Mouse (Mus musculus) kidney, postnatal 14 days (tissue): ENCODE measurements around the gene B3gnt8.
A peak's percentile ranks its signal among the peaks of the same experiment; 100 is the strongest.

Experiments used
- DNase-seq: peaks from one replicate; pipeline ENCODE4 v3.0.0; 2022; ENCODE audit warnings: mixed read lengths

The B3gnt8 gene

GRCm38 (mm10) chr7:25620101-25620500 lies 6.4 kb upstream of the B3gnt8 start:
- no peak for DNase-seq

DNA sequence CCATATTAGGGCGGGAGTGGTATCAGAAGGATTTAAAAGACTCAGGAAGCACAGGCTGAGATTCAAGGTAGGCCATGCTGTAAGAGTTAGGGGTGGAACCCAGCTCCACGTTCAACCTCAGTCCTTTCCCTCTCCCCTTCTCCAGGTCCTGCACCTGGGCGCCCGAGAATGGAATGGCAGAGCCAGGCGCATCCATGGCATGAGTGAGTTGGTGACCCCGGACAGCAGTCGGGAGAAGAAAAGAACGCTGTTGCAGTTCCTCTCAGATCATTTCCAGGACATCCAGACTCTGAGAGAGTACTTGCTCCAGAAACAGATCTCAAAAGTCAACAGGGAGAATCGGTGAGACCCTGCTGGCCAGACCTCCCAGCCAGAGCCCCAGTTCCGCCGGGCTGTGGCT lies 5.7 kb upstream of the B3gnt8 start:
- no peak for DNase-seq

- DNase-seq, result no peak
These were observed 2.5 kb upstream of the B3gnt8 start for GRCm38 (mm10) chr7:25623857-25624370.

- DNase-seq, result no peak
These were observed 1.6 kb upstream of the B3gnt8 start for GRCm38 (mm10) chr7:25624851-25625250.

- DNase-seq, result no peak
These were observed 732 bp upstream of the B3gnt8 start for GRCm38 (mm10) chr7:25625594-25626250.

- peak; percentile 87 for DNase-seq
These were observed 1.2 kb downstream of the B3gnt8 start for GRCm38 (mm10) chr7:25627431-25628322.

DNA sequence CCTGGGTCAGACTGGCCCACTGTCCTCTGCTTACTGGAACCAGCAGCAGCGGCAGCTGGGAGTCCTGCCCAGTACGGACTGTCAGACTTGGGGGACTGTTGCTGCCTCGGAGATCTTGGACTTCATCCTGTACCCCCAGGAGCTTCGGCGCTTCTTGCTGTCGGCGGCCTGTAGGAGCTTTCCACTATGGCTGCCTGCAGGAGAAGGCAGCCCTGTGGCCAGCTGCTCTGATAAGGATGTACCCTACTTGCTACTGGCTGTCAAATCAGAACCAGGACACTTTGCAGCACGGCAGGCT lies 1.8 kb downstream of the B3gnt8 start:
- peak; percentile 42 for DNase-seq

- DNase-seq, result no peak
These were observed 6.2 kb downstream of the B3gnt8 start for GRCm38 (mm10) chr7:25632679-25633078.

DNA sequence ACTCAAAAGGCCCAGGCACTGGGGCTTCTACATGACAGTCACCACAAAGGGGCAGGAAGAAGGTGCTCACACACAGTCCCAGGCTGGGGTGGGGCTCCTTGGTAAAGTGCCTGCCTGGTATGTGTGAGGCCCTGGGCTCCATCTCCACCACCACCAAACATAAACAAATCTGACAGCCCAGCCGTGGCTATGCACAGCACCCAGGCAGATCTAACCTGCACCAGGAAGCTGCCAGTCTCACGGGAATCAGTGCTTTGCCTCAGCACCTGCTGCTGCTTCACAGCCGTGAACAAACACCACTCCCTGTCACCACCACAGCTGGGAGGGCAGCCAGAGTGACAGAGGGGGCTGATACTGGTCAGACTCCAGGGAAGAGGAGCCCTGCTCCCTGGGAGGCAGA lies 9.9 kb downstream of the B3gnt8 start:
- no peak for DNase-seq

GRCm38 (mm10) chr7:25637099-25637498 lies 10.6 kb downstream of the B3gnt8 start:
- DNase-seq, result no peak

- no peak for DNase-seq
These were observed 13.3 kb downstream of the B3gnt8 start for GRCm38 (mm10) chr7:25639754-25640153.

DNA sequence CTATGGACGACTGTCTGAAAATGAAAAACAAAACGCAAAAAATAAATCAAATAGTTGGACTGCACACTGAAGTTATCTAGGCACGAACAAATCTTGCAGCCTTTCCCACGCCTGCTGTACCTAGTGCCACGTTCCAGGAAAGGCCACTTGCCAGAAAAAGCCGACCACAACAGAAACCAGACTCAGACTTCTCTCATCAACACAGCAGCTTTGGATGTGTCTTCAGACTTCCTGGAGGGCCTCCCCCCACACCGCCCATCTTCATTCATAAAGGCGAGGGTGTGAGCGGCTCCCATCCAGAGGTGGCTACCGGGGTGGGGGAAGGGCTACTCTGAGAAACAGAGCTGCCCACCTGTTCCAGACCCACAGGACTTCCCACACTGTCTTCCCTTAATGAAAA lies 17.7 kb downstream of the B3gnt8 start:
- DNase-seq, result no peak

DNA sequence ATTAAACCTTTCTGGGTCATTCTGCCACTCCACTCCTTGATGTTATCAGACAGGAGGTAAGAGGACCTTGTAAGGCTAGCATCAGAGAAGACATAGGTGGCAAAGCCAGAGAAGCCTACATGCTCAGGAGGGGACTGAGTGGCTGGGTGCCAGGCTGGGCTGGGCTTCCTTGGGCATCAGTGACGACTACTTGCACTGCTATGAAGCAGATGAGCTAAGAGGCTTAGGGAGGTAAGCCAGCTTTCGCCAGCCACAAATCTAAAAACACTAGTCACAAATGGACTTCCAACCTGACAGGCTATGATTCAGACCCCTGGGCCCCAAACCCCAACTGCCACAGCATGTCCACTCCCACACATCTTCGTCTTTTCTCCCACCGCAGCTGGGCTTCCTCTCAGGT lies 18.2 kb downstream of the B3gnt8 start:
- DNase-seq, result no peak

- no peak for DNase-seq
These were observed 18.6 kb downstream of the B3gnt8 start for GRCm38 (mm10) chr7:25645074-25645473.

DNA sequence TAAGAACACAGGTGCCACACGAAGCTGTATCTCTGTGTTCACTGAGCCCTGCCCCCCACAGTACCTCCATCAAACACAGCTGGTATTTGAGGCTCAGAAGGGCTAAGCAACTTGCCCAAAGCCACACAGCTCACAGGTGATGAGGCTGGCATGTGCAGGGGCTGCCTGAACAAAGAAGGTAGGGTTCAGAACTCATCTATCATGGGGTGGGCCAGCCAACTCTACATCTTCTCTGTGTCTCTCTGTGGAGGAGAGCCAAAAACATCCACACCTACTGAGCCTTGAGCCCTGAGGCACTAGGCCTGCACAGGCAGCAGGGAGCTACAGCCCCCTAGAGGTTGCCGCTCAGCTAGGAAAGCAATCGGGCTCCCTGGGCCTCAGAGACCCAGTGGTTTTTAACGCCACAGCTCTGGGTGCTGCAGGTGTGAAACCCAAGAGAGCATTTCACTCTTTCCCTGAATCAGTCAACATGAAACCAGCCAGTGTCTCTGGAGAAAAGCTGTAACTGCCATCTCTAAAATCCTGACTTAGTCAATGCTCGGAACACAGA lies 21.2 kb downstream of the B3gnt8 start:
- no peak for DNase-seq

- no peak for DNase-seq
These were observed 23.4 kb downstream of the B3gnt8 start for GRCm38 (mm10) chr7:25649839-25650238.

DNA sequence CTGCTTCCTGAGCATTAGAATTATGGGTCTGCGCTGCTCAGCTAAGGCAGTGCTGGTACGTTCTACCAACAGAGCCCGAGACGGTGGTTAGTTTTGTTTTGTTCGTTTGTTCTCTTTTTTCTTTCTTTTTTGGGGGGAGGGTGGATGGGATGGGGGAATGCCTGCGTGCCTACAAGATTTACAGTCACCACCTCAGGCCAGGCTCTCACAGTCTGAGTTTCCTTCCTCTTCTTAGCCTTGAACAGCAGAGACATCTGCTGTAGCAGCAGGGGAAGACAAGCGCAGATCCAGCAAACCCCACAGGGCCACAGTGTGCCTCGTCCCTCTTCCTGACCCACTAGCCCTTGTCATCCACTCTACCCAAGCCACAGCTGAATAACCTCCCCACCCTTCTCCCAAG lies 24.8 kb downstream of the B3gnt8 start:
- DNase-seq, result no peak

DNA sequence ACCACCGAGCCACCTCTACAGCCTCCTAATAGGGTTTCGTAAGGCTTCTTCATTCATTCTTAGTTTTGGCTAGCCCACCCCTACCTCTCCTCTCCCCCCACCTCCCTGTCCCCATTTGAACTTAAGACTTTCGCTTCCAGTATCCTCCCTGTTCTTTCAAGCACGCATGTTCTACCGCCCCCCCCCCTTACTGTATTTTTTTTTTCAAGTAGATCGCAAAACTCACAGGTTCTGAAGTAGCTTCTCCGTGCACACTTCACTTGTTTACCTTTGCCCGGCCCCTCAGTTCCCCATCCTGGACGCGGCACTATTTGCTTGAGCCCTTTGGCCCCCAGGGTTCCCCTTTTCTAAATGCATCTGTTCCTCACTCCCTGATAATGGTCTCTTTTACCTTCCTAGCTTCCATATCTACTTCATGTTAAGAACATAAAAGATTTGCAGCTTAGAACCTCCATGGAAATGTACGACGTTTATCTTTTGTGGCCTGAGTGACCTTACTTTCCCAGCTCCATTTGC lies 25.8 kb downstream of the B3gnt8 start:
- DNase-seq, result no peak

GRCm38 (mm10) chr7:25655601-25656428 lies 29.4 kb downstream of the B3gnt8 start:
- peak; percentile 62 for DNase-seq

DNA sequence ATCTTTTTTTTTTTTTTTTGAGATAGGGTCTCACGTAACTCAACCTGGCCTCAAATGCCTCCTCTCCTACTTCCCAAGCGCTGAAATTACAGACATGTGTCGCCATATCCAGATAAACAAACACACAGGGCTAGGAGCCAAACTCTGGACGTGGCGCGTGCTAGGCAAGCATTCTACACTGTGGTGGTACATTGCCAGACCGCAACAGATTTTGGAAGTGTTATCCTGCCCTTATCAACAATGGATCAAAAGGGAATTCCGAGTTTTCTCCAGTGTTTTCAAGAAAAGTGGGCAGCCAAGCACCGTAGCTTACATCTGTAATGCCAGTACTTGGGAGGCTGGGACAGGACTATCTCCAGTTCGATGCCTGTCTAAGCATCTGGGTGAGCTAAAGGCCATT lies 31.3 kb downstream of the B3gnt8 start:
- DNase-seq, result no peak

GRCm38 (mm10) chr7:25658657-25659472 lies 32.4 kb downstream of the B3gnt8 start, which contains the start of the genes Bckdha and Exosc5:
Gene Bckdha (minus strand): TSS chr7:25658981.
Gene Exosc5 (plus strand): TSS chr7:25659164.
- peak; percentile 100 for DNase-seq

- DNase-seq, result no peak
These were observed 39.9 kb downstream of the B3gnt8 start for GRCm38 (mm10) chr7:25666381-25666780.
